Mouse (Mus musculus) erythroblast, adult 5-6 weeks (primary cell): ENCODE measurements at regions not wholly inside any gene's neighbourhood (a gene's known extent, or its start where the extent isn't known, plus 50 kb on each side); places are given as distances from the start of the nearest gene placed in this dataset.

Experiments used
- ATAC-seq: replicated peaks from 2 replicates; pipeline ENCODE4 v1.8.0; 2016; ENCODE audit warnings: moderate number of reproducible peaks, mild to moderate bottlenecking, moderate TSS enrichment, inconsistent platforms; ENCODE audit not compliant: poor library complexity, low FRiP score, severe bottlenecking

- no peak for ATAC-seq
These were observed 124.1 kb upstream of the Mtap start for GRCm38 (mm10) chr4:89012681-89013353.

GRCm38 (mm10) chr4:89008561-89008960 is 128.4 kb upstream of the Mtap start:
- no peak for ATAC-seq

GRCm38 (mm10) chr4:89001470-89001869 is 121.5 kb upstream of the Ifne start:
- ATAC-seq = no peak

- no peak for ATAC-seq
These were observed 120.9 kb upstream of the Ifne start for GRCm38 (mm10) chr4:89000855-89001254.

GRCm38 (mm10) chr4:89000200-89000599 is 120.2 kb upstream of the Ifne start:
- ATAC-seq = no peak

GRCm38 (mm10) chr4:88998286-88998685 is 118.3 kb upstream of the Ifne start:
- no peak for ATAC-seq

- ATAC-seq = no peak
These were observed 115.3 kb upstream of the Ifne start for GRCm38 (mm10) chr4:88995129-88995919.

GRCm38 (mm10) chr4:88994486-88994885 is 114.5 kb upstream of the Ifne start:
- ATAC-seq = no peak

- ATAC-seq = no peak
These were observed 112.5 kb upstream of the Ifne start for GRCm38 (mm10) chr4:88992498-88992897.

- ATAC-seq = no peak
These were observed 108.4 kb upstream of the Ifne start for GRCm38 (mm10) chr4:88988363-88988762.

- ATAC-seq = no peak
These were observed 107.1 kb upstream of the Ifne start for GRCm38 (mm10) chr4:88987103-88987502.

GRCm38 (mm10) chr4:88982457-88982856 is 102.5 kb upstream of the Ifne start:
- ATAC-seq = no peak

GRCm38 (mm10) chr4:88977099-88977888 is 97.3 kb upstream of the Ifne start:
- ATAC-seq = no peak

- ATAC-seq = no peak
These were observed 94.5 kb upstream of the Ifne start for GRCm38 (mm10) chr4:88974535-88974934.

GRCm38 (mm10) chr4:88969134-88969841 is 89.3 kb upstream of the Ifne start:
- ATAC-seq = no peak

- ATAC-seq = no peak
These were observed 79.6 kb upstream of the Ifne start for GRCm38 (mm10) chr4:88959621-88960020.

- ATAC-seq = no peak
These were observed 76.6 kb upstream of the Ifne start for GRCm38 (mm10) chr4:88956605-88957004.

GRCm38 (mm10) chr4:88956151-88956550 is 76.2 kb upstream of the Ifne start:
- ATAC-seq = no peak

- ATAC-seq = no peak
These were observed 75.6 kb upstream of the Ifne start for GRCm38 (mm10) chr4:88955571-88955970.

GRCm38 (mm10) chr4:88954045-88954444 is 74.0 kb upstream of the Ifne start:
- no peak for ATAC-seq
